Mouse (Mus musculus) ovary, adult 18-20 months (tissue): ENCODE measurements around the gene Bid.

Experiments used
- DNase-seq: peaks from one replicate; pipeline ENCODE4 v3.0.0; 2022; ENCODE audit warnings: low spot score, mixed read lengths

Bid gene

DNA sequence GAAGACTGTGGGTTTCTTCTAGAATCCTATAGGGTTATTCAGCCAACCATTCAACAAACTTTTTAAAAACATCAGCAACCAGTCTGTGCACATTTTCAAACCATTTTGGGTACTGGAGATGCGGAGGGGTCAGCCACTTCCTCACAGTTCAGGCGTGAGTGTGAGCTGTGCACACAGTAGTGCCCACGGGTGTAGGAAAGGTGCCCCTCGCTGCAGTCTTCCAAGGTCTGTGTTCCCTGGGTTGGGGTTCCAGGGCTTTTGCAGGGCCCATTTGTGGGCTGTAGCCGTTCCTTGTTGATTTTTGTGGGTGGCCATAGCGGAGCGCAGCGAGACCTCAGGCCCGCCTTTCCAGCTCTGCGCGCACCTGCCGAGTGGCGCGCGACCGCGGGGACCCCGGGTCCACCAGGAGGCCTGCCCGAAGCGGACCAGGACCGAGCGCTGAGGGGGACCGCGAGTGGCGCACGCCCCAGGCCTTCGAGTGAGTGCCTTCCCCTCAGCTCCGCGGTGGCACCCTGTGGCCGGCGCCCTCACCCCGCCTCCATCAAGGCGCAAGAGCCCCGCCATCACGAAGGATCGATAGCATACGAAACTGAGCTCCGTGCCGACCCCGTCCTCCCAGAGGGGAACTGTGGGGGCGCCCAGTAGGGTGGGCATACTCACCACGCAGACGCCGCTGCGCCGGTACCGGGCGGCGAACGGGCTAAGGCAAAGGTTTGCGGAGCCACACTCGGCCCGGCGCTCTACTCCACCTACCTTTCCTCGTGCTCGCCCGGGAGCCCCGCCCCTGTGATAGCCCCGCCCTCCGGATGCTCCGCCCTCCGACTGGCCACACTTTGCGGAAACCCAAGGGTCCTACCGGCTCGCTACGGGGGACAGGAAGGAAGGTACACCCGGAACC lies at the start of gene Bid:
Bid (minus strand) TSS at position 780 of the 898 bp plus-strand sequence.
- DNase-seq = peak; percentile 83

DNA sequence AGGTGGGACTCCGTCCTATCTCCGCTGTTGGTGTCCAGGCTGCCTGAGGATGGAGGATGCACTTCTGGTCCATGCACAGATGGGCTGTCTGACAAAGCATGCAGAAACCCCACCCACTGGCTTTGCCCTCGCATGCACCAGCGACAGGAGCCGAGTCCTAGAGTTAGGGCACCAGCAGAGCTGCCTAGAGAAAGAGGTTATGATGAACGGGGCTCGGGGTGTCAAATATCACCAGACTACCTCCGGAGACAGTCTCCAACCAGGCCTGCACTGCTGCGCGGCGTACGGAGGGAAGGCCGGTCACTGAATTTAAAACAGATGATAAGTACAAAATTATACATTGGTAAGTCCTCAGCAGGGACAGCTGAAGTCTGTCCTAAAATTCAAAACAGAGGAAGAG lies 49.2 kb upstream of the Bid start:
- DNase-seq = no peak

DNA sequence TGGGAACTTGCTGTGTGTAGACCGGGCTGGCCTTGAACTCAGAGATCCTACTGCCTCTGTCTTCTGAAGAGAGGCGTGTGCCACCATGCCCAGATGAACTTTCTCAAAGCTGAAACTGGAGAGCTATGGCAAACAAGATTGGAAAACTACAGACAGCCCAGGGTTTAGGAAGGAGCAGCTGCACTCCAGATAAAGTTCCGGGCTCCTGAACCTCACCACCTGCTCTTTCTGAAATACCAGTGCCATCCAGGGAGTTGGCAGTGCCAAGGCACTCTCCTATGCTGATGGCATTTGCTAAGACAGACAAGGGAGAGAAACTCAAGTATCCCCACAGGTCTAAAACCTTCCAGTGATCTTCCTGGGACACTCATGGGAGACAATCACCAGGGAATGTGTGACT lies 47.5 kb upstream of the Bid start:
- DNase-seq = no peak

DNA sequence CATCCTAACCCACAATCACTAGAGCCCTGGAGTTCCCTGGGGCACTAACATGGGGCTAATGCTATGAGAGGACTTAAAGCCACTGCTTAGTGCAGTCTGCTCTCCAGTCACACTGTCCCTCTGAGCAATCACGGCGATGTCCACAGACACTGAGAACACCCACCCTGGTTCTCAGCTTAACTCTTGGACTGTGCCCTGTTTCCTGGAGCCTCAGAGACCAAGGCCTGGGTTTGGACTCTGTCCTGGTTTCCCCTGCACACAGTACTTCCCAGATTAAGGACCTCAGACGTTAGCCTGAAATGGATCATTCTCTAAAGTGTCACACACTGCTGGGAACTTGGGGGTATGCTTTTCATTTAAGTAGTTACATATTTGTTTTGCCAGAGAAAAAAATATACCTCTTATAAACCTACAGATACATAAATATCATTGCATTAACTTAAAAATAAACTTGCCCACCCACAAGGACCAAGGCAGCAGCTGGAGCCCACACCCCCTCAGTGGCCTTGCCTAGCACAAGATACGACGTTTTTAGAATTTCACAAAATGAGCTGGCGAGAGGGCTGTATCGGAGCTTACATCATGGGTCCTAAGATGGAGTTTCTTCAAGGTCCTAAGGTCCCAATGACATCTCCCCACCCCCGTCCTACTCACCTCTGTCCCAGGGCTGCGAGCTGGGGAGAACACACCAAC lies 43.8 kb upstream of the Bid start:
- DNase-seq = no peak

DNA sequence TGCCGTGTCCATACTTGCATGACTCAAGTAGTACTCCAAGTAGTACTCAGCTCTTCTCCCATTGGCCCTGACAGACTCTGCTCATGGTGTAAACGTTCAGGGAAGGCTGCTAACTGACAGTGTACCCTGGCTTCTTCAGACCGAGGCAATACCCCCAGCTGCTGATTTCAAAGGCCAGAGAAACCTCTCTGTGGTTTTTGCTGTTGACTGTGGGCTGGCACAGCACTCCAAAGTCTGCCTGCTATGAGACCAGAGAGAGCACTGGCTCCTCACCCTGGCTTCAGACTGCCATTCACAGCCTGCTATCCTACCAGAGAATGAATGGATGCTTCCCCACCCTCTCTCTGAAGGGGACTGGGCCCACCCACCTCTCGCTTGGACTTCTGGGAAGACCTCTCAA lies 40.7 kb upstream of the Bid start:
- DNase-seq = no peak

DNA sequence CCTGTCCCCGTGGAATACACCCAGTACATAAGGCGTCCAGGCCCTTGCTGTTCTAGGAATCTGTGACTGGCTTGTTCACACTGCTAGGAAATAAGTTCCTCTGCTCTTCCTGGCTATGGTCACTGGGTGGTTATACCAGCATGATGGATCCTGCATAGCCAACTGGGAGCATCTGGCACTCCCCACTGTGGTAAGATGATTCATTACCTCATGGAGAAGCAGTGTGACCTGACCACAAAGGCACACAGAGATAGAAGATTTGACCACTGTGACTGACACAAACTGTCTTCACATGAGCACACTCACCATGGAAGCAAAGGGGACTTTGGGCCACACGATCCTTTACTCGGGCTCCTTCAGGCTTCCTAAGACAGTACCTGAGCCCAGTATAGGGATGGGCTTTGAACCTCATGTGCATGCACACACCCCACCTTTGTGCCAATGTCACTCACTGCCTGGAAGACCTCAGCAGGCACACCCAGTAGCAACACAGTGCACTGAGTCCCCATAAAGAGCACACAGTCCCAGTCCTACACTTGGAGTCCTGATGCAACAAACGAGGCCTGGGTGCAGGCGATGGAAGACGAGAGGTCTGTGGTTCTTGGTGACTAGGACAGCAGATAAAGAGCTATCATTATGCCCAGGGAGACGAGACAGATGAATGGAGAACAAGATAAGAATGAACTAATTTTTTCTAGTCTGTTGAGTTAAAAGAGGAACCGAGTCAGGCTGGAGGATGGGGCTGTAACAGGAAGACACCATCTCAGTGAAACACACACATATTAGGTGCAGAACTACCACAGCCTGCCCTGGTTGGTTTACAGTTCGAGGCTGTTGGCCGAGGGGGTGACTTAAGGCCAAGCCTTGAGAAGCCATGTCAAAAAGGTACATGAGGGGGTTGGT lies 39.9 kb upstream of the Bid start:
- no peak for DNase-seq

DNA sequence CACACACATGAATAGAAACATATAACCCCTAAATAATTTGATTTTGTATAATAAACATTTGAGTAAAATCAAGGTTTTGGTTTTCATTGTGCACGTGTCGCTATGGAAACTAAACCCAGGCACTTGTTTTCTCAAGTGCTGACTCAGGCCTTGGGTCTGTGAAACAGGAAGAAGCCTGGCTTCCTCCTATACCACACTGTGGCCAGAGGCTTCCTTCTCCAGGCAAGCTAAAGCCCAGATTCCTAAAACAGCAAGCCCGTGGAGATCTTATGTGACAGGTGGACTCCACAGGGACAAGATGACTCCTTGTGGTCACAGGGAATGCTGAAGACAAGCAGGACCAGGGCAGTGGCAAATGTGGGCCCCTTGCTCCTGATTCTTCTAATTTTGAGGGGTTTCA lies 38.6 kb upstream of the Bid start:
- no peak for DNase-seq

DNA sequence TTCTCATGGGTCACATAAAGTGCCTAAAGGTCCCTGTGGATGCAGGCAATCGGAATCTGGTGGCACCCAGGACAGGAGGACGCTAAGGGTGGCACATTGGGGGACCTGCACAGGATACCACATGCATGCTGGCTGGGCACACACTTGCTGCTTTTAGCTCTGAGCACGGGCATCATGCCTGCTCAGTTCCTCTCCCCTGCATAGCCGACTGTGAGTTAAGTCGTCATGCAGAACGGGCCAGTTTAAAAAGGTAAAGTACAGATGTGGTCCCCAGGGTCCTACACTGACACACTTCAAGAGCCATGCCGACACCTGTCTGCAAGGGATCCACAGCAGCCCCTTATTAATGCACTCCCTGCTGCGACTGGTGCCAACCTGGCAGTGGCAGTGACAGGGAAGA lies 37.6 kb upstream of the Bid start:
- no peak for DNase-seq

DNA sequence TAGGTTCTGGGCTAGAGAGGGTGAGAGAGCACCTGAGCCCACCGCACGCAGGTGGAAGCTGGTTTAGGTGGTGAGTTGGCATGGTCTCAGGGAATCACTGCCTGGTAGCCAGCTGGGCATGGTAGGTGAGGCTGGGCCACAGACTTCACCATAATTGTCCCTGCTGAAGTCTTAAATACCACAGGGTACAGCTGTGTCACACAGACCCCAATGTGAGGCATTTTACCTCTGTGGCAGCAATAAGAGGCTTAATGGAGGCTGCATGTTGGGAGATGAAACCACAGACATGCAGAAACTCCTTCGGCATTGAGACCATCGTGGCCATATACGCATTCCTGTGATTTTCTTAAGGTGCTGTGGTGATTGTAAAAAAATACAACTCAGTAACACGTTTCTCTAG lies 35.8 kb upstream of the Bid start:
- no peak for DNase-seq

DNA sequence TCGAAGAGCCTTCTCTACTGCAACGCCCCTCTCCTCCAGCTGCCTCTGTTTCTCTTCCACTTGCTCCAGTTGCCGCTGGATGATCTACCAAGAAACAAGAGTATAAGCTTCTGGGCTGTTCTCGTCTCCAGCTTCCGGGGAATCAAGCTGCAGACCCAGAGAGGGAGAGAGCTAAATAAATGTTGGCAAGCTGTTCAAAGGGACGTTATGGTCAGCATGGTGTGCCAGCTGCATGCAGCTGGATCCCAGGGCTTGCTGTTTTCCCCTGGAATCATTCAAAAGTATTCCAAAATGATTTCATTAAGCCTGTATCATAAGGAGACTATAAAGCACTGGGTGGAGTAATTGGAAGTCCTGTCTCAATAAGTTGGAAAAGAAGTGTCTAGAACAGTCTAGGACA lies 34.7 kb upstream of the Bid start:
- DNase-seq = no peak

DNA sequence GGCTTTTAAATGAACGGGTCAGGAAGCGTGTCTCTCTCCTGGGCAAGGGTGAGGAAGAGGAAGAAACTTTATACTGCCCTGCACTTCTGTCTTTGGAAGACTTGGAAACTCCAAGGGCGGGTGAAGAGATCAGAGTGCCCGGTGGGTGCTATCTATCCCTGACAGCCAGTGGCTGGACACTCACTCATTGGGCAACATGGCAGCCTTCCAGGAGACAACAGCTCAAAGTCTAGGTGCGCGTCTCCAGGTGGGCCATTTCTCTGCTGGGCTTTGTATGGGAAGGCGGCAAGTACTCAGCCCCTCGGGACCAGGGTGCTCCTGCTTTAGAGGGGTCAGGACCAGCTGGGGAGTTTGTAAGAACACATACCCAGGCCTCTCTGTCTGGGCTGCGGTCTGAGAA lies 28.9 kb upstream of the Bid start:
- no peak for DNase-seq

DNA sequence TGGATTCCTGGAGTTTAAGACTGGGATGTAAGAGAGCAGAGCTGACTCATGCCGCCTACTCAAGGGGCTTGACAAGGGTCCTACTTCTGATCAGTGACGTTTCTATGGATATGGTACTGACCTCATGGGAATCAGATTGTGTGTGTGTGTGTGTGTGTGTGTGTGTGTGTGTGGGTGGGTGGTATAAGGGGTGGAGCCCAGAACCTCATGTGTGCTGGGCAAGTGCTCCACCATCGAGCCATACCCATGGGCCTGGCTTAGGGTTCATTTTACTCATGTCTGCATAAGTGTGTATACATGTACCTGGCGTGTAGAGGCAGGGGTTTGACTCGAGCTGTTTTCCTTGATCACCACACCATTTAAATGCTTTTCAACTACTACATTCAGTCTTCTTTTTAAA lies 27.3 kb upstream of the Bid start:
- DNase-seq = no peak

DNA sequence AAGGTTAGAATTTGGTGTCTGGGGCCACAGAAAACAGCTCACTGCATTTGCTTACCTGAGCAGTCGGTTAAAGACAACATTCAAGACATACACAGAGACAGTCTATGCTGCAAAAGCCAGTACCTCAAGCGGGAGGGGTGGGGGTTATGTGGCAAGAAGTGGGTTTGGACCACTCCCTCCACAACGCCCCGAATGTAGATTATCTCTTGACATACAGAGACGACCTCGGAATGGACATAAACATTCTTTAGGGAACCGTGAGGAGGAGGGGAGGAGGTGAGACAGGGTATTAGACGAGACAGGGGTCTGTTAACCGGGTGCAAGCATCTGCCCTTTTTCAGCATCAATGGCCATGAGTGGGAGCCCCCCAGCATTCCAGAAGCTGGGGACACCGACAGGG lies 26.9 kb upstream of the Bid start:
- no peak for DNase-seq

DNA sequence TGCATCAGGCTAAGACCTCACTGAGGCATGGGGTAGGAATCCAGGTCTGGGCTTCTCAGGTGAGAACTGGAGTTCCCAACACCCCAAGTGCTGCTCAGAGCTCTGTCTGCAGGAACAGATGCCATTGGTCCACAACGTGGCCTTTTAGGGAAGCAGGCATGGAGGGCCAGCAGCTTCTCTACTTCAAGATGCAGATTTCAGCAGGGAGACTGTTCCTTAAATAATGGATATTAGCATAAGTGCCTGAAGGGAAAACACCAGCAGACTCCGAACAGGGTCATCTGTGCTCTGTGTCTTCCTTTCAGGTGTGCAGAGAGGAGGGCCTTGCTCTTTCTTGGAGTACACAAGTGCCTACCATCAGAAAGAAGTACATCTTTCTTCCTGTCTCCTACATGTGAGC lies 26.4 kb upstream of the Bid start:
- DNase-seq = no peak

DNA sequence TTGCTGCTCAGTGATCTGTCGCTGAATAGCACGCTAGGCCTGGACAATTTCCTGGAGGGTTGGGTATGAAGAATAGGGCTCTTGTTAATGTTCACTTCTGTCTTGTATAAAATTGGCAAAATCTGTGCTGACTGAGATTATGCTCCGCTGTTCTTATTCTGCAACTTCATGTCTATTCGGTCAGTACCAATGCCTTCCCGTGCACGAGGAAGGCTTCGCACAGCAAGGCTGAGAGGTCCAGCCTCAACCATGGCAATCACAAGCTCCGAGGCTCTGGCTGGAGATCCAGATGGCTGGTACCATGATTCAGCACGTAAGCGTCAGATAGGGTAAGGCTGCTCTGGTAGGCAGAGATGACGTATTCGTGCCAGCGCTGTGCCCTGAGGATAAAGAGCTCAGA lies 24.9 kb upstream of the Bid start:
- no peak for DNase-seq

DNA sequence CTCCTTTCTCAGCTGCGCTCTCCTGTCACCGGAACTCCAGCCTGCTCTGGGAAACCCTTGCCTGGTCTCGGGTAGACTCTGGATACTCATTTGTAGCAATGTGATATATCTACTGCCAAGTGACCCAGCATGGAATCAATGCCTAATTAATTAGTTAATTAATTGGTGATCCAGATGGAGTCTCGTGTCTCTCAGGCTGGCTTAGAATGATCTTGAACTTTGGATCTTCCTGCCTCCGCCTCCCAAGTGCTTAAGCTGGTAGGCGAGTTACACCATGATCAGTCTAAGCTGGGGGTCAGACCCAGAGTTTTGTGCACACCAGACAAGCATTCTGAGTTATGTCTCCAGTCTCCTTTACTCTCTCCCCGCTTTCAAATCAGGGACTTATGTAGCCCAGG lies 24.4 kb upstream of the Bid start:
- DNase-seq = no peak

DNA sequence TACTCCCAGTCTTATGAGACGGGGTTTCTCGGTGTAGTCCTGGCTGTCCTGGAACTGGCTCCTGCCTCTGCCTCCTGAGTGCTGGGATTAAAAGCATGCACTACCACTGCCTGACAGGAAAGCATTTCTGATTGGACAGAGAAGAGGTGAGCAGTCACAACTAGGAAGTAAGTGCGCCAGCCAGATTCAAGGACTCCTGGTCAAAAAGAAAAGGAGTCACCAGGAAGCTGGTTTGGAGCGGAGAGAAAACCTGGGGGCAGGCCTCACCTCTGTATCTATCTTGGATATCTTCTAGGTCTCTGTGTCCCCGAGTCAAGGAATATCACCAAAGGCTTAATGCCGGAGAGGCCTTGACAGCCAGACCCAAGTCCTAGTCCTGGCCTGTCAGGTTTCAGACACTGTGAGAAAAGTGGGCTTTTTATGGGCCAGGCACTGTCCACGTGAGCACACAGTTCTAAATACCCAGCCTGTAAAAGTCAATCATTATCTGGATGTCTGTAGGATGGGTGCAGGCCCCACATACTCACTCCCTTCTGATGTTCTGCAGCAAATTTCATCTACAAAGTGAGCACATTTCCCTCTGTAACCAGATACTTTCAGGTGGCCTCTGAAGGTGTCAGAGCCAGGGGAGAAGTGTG lies 23.9 kb upstream of the Bid start:
- DNase-seq = no peak

DNA sequence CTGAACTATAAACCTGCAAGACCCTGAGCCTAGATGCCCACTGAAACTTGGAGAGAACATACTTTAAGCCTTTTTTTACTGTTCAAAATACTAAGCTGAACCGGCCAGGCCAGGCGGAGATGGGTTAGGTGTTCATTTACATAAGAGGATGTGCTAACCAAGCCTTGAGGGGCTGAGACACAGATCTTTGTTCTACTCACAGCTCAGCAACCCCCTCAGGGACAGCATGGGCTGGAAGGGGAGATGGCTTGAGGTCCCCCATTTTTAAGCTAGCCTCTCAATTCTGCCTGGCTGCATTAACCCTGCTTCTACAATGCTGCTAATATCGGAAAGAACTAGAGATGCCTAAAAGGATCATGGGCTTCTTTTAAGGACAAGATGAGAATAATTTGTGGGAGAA lies 23.1 kb upstream of the Bid start:
- DNase-seq = no peak

DNA sequence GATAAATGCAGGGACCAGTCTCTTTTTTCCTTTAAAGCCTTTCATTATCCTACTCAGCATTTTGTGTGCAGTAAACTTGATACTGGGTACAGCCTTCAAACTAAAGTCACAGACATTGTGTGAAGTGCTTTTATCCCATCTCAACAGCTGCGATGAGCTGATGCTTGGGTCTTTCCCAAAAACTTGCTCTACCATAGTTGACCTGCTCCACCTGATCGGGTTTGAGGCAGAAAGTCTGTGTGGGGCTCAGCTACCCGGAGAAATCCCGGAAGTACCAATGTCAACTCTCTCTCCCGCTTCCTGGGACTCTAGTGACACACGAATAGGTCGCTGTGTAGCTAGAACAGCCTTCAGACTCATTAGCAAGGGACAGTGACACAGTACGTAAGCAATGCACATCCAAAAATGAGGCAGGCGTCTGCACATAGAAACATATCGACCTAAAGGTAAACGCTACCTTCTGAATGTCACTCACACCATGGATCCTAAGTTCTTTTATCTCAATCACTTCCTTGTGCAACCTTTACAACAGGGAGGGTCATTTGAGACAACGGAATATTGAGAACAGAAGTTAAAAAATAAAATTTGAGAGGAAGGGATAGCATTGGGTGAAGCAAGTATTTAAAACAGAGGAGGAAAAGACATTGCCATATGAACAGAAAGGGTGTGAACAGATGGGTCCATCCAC lies 22.3 kb upstream of the Bid start:
- no peak for DNase-seq

DNA sequence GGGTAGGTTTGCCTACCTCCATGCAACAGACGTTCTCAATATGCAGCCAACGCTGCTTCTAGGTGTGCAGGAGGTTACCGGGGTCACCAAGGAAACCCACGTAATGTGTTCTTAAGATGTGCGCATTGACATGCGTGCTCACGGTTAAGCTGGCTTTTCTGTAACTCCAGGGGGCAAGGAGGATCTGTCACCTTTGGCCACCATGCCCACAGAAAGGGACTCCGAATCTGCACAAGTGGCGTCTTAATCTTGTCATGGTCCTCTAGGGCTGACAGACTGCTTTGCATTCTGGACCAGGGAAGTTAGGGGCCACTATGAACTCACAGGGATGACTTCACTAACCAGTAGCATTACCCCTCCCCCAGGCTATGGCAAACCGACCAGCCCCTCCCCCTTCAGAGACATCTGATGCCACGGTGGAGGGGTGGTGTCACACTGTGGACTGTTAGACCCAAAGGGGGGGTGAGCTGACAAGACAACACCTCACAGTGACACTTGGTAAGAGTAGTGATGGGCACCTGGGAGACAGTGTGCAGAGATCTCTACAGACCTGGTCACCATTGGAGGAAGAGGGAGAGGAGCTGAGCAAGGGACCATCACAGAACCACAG lies 21.5 kb upstream of the Bid start:
- DNase-seq = no peak

DNA sequence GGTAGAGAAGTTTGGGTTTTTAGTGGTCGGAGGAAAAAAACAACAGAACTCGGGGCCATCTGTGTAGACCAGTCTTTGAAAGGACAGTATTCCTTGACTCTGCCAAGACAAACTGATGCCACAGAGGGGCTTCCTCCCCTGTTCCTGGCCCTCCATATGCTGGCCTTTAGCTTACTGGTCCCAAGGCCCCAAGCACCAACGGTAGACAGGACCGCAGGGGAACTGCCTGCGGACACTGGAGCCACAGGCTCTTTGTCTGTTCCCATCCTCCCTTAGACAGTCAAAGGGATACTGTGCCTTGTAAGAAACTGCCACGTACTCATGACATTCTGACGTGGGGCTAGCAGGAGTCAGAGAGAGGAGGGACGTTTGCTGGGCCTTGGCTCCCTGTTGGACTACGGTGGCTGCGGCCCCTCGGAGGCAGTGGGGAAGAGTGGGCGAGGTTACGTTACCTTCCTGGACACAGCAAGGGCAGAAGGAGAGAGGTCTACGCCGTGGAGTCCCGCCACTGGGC lies 20.5 kb upstream of the Bid start:
- no peak for DNase-seq
